Mouse (Mus musculus) spleen, adult 2 months (tissue): ENCODE data around the gene Cldn19.

Experiments
- CTCF ChIP-seq: fragments of 200-500 bp; IDR thresholded peaks from 2 replicates; pipeline ENCODE4 v1.5.1; 2011; ENCODE audit warnings: mild to moderate bottlenecking, inconsistent platforms; ENCODE audit not compliant: insufficient read depth, insufficient read length, insufficient replicate concordance; ENCODE audit errors: extremely low read depth
- POLR2A ChIP-seq: fragments of 200-500 bp; IDR thresholded peaks from 2 replicates; pipeline ENCODE4 v1.6.1; 2011; ENCODE audit warnings: low read depth, low read length, inconsistent platforms

DNA sequence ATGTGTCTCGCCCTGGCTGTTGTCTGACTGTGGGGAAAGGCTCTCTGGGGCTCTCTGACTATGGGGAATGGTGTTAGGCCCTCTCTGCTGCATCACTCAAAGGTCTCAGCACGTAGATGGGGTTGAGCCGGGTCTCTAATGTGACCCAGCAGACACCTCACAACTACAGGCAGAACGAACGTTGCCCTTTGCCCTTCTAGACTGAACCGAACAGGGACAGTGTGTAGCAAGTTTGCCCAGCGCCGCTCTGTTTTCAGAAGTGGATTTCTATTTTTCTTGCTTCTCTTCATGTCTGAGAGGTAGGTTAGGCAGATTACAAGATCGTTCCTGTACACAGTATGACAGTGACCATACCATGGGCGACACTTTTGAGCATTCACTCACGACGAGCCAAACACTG lies 12.6 kb upstream of the Cldn19 start:
- no peak for TF ChIP-seq POLR2A
- TF ChIP-seq CTCF, result no peak
